Mouse (Mus musculus) liver, embryonic 14.5 days (tissue): Measurements from ENCODE around the gene Pdcd5.

Experiments used
- CTCF ChIP-seq: IDR thresholded peaks from 2 replicates; pipeline ENCODE4 v1.5.1; 2016; ENCODE audit warnings: antibody characterized with exemption, low read depth, control low read depth
- EP300 ChIP-seq: IDR thresholded peaks from 2 replicates; pipeline ENCODE4 v1.6.1; 2016; ENCODE audit warnings: antibody characterized with exemption, low read depth

GRCm38 (mm10) chr7:35650716-35651410 is 3.5 kb upstream of the Pdcd5 start:
- TF ChIP-seq CTCF: no peak
- no peak for TF ChIP-seq EP300
